Mouse (Mus musculus) spleen, postnatal 4 days (tissue): ENCODE results near the gene Psma6.

Experiments
- DNase-seq, 2 experiments: peaks; one replicate each; pipeline ENCODE4 v3.0.0; 2022; ENCODE audit warnings: low spot score in 2 of 2

Psma6 gene

DNA sequence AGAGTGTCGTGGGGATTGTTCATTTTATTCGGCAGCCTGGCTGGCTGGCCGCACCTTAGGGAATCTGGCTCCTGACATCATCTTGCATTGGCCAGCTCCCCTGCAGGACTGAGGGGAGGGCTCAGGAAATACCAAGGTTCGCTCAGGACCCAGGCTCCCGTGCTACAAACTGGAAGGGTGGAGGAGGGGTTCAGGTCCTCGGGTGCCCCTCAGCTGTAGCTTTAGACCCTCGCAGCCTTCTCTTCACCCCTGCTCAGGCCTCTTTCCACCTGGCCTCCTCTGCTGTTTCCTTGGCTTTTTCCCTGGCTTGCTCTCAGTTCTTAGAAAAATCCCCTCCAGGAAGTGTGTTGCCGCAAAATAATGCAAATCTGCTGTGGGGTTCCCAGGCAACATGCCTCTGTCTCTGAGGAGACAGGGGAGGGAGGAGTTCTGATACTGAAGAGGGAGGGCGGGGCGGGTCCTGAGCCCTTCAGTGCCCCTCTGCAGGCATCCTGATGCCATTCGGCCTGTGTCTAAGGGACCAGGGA, 54.7 kb downstream of the Psma6 start:
- no peak for DNase-seq

DNA sequence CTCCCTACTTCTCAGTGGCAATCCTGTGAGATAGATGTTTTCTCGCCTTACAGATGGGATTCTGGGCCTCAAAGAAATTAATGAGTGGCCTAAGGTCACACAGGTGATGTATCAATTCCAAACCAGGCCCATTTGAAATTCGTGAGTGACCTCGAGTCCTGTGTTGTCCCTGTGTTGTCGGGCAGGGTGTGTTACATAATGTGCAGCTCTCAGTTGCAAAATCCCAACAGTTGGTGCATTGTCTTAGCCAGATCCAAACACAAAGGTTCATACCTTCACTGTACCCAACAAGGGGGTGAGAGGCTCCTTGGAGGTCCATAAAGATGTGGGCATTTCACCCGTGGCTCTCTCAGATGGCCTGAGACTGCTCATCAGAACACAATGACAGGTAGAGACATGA, 56.4 kb downstream of the Psma6 start:
- no peak for DNase-seq

DNA sequence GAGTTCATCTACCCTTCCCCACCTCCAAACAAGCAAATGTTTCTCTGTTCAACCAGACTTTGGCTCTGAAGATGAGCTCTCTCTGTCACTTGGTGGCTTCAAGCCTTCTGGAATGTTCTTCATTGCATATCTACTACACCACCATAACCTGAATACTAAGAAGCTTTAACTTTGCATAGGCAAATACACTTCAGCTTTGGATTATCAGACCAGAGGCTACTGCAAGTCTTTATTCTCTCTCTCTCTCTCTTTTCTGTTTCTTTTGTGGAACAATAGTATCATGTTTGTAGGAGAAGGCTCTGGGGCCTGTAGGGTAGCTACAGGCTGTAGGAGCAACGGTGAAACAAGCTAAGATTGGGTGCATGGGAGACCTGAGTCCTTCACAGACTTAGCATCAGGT, 58.2 kb downstream of the Psma6 start:
- DNase-seq = no peak

DNA sequence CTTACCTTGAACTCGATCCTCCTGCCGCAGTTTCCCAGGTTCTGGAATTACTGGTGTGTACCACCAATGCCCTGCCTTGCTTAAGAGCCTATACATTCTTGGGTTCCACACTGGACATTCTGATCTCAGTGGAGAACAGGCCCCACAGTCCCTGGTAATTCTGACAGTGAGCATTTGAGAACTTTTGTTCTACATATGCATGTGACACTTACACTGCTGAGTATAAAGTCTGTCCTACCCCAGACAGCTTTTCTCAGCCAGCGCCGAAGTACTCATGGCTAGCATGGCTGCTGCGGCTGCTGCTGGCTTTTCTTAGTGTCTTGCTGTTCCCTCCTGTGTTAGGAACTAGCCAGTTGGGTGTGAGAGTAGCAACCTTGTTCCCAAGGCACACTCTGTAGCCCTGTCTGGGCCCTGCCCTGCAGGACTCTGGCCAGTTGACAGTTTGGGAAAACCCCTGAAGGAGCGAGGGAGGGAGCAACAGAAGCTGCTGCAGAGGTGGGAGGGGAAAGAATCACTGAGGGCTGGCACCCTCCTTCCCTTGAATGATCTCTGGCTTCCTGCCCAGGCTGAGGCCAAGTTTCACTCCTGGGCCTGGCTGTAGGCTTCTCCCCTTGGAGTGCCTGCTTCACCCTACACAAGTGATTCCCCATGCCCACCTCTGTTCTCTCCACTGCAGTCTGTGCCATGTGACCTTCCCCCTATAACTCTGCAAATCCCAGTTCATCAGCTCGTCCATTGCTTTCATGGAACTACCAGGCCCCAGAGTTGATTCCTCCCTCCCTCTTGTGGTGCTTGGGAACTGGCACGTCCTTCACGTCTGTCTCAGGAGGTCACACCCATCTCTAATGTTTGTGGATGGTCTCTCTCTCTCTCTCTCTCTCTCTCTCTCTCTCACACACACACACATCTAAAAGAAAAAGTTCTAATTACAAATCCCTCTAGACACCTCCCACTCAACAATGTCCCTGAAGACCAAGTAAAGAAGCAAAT, 59.1 kb downstream of the Psma6 start:
- DNase-seq = no peak

DNA sequence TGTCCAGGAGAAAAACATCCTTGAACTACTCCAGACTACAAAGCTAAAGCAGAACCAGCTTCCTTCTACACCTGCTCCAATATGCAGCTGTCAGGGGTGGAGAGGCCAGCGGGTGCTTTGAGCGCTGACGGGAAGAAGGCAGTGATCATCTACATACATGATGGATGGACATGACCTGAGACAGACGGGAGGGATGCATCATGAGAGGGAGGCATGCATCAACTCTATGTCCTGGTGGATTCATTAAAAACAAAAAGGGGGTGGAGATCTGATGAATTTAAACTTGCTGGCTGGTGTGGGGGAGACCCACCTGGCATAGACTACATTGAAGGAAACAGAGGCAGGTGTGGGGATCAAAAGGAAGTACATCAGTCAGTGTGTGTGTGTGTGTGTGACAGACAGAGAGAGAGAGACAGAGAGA, 60.0 kb downstream of the Psma6 start:
- DNase-seq = no peak

DNA sequence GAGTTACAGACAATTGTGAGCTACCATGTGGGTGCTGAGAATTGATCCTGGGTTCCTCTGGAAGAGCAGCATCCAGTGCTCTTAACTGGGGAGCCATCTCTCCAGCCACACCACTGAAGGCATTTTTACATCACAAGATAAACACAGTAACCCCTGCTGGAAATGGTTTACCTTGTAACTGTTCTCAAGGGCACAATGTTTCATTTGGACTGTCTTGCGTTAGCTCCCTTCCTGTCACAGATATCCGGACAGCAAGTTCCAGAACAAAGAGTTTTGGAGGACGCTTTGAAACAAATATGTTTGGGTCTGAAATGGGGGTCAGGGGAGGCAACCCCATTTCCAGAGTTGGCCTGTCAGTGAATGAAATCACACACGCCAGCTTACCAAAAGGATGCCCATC, 61.6 kb downstream of the Psma6 start:
- no peak for DNase-seq

DNA sequence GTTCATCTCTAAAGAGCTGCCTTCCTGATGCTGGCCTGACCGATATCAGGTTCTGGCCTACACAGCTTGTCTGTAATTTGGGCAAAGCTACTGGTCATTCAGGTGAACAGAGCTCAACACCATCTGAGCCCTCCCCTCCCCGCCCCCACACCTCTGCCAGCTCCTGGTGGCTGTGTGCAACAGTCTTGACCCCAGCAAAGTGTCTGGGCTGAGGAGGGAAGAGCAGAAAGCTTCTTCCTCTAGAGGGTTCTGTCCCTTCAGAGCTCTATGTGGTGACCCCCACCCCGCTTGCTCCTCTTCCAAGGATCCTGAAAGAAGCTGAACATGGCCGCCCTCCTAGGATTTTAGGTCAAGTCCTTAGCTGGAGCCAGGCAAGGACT, 62.3 kb downstream of the Psma6 start:
- DNase-seq = no peak

DNA sequence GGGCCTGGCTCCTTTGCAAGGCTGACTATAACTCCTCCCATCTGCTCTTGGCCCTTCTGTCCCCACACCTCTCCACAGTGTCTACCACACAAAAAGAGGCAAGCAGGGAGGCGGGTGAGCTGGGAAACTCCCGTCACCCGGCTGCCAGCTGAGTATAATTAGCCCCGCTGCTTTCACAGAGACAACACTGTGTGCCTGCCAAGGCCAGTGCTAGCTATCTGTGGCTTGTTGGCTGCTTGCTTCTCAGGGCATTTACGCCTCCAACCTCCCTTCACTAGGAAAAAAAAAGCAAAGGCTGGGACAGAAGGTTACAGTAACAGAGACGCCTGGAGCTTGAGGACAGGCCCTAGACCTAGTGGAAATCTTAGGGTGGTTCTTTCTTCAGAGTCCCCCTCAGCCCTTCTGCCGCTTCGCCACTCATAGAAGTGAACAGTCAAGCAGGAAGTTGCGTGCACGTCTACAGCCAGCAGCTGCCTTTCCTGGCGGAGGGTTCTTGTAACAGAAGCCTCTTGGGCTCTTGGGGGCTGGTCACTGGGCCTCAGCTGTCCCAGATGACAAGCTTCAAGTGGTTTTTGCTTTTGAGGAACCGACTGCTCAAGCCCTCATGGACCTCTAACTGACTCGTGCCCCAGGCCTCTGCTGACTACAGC, 62.8 kb downstream of the Psma6 start:
- DNase-seq = peak; percentile 64 to 77

DNA sequence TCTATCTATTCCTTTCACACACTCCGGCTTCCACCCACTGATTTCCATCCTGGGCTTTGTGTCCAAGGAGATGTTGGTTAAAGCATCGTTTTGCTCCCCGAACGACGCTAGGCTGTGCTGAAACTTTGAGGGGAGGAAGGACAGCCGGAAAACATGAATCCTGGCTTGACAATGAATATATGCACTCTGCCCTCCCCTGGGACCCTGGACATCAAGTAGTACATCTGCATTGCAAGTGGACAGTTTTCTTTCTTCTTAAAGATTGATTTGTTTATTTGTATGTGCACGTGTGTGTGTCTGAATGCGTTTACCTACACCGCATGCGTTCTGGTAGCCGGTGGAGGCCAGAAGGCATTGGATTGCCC, 63.4 kb downstream of the Psma6 start:
- DNase-seq = no peak

DNA sequence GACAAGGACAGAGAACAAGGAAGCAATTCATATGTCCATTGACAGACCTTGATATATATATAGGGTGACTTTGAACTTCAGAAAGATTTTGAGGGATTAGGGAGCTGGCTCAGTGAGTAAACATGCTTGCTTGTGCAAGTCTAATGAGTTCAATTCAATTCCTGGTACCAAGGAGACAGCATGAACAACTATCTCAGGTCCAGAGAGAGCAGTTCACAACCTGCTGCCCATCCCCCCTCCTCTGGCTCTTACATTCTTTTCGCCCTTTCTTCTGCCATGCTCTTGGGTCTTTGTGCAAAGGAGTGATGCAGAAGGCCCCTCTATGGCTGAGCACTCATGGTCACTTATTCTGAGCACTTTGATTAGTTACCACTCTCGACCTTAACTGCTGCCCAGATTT, 64.4 kb downstream of the Psma6 start:
- DNase-seq = no peak

DNA sequence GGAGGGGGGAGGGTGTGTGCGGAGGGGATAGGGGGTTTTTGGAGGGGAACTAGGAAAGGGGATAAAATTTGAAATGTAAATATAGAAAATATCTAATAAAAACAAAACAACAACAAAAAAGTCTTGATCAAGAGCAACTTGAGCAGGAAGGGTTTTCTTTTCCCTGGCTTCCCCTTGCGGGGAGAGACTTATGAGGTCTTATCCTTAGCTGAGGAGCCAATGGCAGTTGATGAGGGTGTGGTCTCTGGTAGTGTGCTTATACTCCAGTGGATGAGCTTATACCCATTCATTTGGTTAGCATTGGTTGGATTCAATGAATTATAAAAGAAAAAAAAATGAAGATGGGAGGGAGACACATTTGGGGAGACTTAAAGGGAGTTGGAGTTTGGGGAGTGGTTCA, 65.0 kb downstream of the Psma6 start:
- DNase-seq = no peak

DNA sequence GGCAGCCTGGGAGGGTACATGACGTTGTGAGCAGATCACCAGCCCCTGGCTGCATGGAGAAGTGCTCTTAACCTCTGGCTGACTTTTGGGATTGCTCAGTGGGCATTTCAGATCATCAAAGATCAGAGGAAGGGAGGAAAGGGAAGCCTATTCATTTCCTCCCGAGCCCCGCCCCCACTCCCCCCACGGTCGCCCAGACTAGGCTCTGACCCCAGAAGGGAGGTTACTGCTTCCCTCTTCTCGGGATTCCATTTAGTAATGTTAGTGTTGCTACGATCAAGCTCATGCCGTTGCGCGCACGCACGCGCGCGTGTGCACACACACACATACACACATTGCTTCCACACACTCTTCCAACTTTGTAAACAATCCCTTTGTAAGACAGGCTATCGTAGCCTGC, 66.4 kb downstream of the Psma6 start:
- DNase-seq = no peak

DNA sequence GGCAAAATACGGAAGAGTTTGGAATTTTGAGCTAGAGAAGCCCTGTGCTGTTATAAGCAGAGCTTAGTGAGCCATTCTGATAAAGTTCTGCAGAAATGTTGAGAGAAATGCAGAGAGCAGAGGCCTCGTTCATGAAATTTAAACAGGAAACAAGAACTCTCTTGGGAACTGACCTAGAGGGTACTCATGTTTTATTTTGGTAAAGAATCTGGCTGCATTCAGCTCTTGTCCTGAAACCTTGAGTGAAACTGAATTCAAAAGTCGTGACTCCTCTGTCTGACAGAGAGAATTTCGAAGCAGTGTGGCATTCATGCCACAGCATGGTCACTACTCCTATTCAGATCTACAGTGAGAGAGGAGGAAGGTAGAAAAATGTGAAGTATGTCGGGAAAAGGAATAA, 68.8 kb downstream of the Psma6 start:
- no peak for DNase-seq

DNA sequence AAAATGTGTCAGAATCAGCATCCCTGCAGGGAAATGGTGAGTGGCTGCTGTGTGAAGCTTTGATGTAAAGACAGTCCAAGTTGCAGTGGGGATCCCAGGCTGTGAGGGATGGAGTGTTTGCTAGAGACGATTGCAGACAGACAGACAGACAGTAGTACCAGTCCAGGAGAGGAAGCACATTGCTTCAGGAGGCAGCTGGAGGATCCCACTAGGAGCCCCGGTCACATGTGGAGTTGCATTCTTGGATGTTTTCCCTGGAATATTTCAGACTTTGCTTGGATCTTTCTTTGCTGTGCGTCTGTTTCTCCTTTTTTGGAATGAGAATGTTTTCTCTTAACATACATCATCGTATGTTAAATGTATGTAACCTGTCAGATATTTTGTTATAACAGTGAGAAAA, 69.9 kb downstream of the Psma6 start:
- no peak for DNase-seq

DNA sequence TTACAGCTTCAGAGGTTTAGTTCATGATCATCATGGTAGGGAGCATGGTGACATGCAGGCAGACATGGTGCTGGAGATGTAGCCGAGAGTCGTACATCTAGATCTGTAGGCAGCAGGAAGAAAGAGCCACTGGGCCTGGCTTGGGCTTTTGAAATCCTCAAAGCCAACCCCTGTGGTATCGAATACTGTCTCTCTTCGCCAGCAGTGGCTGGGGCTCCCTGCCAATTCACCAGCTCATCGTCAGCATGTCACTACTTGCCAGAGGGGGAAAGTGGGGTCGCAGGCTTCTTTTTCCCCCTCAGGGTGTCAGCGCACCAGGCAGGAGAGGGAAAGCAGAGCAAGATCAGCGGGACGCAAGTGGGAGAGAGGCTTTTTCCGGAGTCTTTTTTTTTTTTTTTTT, 71.2 kb downstream of the Psma6 start:
- no peak for DNase-seq

DNA sequence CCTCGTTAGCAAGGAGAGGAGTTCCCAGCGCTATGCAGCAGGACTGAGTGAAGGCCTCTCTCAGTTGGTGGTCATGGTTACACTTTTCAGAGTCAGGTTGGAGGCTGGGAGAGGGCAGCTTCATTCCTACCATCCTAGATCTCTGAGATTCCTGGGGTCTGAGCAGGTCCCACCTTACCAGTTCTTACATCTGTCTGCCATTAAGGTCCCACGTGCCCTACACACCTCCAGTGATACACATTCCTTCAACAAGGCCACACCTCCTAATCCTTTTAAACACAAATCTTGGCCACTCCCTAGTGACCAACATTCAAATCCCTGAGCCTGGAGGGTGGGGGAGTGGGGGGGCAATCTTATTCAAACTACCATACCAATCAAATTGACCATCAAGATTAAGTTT, 72.1 kb downstream of the Psma6 start:
- no peak for DNase-seq

DNA sequence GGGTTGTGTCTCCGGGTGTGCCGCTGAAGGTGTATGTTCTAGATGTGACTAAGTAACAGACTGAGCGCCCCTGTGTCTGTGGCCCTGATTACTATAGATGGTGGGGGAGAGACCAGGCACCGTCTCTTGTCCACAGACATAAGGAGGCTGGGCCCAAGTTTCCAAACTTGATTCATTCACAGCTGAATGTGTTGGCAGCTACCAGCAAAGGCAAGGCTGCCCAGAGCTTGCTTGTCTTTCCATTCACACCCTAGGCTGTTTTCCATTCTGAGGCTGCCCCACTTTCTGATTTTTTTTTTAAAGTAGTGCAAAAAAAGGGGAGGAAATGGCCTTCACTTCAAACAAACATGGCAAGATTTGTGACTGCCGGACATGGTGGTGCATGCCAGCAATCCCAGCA, 72.9 kb downstream of the Psma6 start:
- no peak for DNase-seq

DNA sequence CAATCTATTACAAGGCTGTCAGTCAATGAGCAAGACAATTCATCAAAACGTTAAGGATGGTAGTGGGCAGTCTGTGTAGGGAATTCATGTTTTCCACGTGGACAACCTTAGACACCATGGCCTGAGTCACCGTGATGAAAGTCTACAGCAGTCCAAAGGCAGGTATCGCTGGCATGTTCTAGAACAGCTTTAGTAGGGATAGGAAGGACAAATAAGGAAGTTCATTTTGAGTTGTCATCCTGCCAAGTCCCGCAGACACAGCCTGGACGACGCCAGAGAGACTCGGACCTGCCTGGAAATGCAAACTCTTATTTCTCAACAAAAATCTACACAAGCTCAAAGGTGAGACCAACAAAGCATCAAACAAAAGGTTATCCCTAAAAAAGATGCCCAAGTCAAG, 75.7 kb downstream of the Psma6 start:
- DNase-seq = no peak

DNA sequence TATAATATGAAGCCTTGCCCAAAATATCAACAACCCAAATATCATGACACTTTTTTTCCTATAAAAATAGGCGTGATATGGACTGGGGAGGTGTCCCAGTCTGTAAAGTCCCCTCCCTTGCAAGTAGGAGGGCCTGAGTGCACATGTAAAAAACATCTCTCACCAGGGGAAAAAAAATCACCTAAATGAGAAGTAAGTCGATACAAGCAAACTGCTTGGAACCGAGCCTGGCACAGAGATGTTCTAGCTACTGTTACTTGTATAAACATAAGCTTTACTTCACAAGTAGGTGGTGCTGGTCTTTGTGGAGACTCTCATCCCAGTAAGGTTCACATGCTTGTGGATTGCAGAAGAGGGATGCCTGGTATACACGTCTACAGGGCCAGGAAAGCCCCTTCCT, 76.9 kb downstream of the Psma6 start:
- DNase-seq = no peak

DNA sequence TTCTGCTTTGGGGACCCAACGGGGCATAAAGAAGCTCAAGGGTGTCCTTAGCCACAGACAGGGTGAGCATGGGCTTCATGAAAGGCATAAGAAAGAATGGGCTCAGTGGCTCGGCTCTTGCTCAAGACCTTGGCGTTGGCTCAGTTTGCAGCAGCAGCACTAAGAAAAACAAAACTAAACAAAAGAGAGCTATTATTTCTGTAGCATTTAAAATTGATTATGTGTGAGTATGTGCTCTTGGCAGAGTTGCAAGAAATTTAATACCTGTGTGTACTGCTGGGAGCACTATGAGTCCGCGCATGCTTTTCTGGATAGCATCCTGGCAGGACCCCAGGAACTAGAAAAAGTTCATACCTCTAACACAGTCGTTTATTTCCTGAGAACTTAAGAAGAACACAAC, 77.7 kb downstream of the Psma6 start:
- no peak for DNase-seq

DNA sequence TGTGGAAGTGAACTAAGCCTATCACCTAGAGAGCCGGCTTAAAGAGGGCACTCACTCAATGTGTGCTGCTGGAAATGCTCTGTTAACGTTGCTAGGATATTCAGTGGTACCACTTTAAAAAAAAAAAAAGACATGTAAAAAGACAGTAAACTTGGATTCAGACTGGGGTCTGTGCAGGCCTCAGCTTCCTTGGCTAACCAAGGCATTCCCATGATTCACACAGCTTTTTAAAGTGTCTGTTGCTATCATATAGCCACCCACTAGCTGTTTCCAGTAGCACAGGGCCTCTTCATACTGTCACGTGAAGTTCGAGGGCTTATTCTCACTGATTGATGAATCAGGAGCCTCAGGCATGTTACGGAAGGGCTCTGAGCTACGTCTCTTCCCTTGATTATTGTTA, 78.4 kb downstream of the Psma6 start:
- DNase-seq = no peak

DNA sequence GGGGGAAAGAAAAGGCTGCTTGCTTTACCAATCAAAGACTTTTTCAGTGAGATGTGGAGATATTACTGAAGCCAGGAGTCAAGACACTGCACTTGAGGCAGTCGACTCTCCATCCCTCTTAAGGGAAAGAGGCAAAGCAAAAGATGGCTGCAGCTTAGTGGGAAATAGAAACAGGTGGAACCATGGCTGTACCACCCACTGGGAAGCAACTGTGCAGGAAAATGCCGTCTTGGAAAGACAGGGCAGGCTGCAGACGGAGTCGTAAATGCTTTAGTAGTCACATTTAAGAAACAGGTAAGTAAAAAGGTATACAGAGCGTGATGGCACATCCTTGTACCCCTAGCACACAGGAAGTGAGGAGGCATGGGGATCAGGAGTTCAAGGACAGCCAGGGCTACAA, 79.1 kb downstream of the Psma6 start:
- DNase-seq = no peak
